Mouse (Mus musculus): ENCODE measurements around the gene Mdm2.
"Not testable (repeated sequence)": the region's sequence is repeated elsewhere in the genome, so short reads cannot be mapped to it uniquely, and the experiment has no call there.

The Mdm2 gene

DNA sequence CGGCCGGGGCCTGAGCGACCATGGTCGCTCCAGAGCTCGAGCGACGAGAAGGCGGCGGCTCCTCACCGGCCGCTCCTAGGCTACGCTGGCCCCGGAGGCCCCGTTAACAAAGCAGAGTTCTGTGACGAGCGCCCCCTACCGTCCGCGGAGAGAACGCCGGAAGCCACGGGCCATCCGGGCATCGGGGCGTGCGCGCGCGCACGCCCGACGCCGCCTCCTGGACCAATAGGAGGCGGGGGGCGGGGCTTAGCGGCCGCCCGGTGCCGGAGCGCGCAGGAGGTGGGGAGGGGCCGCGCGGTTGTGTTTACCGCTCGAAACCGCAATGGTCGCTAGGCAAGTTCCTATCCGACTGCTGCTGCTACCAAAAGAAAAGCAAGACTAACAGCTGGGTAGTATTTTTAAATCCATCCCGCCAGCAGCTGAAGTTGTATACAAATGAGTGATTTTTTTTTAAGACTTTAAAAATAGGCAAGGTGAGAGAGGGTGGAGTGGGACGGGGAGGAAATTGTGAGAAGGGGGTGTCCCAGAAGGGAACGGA is at the start of gene Mdm2:
TSS of gene Mdm2 (minus strand) at position 155 of the 538 bp plus-strand sequence.
- DNase-seq (ENCODE audit: low spot score in 2 of 2): peak; percentile 95

DNA sequence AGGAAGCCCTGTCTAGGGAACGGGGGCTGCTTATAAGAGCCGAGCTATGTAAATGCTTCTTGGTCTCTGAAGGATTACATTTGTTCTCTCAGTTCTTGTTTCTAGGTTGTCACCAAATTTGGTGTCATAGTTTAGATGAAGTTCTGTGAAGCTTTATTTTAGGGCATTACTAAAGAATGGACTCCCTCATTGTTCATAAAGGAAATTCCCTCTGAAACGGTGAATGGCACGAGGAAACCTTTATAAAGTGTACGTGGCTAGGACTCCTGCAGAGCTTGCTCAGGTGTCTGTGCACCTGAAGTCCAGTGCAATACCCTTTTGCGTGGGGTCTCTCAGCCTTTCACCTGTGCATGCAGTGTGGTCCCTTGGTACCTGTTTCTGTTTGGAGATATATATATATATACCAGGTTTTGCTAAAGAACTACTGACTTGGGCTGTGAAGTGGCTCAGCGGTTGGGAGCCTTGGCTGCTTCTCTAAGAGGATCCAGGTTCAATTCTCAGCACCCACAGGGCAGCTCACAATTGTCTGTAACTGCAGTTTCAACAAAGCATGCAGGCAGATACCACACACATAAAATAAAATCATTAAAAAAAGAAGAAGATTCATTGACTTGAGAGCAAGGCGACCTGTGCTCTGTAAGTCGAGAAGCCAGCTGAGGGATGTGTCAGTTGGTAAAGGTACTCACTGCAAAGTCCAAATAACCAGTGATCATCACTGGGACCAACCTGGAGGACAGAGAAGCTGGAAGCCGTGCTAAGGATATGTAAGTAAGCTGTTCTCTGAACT is 49.5 kb upstream of the Mdm2 start:
- no peak for DNase-seq (ENCODE audit: low spot score in 2 of 2)

DNA sequence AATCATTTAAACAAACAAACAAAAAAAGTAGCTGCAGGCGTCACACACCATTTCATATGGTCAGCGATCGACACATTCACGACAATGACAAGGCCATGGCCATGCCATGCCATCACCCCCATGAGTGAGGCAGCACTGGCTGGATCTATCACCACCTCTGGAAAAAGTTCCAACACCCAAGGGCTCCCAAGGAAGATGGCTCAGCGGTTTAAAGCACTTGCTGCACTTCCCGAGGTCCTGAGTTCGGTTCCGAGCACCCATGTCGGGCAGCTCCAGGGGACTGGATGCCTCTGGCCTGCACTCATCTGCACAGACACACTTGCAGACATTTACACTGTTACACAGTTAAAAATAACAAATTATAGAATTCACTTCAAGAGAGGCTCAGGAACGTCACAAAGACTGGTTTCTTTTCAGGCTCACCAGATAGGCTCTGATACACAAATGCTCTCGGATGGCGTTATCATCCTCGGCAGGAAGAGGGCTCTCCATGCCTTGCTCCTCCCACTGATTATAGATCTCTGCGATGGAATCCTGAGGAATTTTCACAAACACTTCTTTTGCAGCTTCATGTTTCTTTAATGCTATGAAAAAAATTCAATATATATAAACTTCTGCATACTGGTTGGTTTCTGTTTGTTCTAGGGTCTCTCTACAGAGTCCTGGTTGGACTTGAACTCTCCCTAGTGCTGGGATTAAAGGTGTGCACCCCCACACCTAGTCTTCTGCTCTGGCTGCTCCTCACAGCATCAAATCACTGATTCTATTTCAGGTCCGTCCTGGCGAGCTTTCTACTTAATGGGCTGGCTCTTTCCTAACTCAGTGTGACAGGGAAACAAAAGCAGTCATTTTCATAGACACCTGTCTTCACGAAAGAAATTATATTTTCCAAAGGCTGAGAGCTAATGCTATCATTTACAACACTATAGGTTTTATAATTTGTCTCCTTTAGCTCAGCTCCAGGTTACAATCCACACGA is 48.5 kb upstream of the Mdm2 start:
- DNase-seq (ENCODE audit: low spot score in 2 of 2): no peak

DNA sequence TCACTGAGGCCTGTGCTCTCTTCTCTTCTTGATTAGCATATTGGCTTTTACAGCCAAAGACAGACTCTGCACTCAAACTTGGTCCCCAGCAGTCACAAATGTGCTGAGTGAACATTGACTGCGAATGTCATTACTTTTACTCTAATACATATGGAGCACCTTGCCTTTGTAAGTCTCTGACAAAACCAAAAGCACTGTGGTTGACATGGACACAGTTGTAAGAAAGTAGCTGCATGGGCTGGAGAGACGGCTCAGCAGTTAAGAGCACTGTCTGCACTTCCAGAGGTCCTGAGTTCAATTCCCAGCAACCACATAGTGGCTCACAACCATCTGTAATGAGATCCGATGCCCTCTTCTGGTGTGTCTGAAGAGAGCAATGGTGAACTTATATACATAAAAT is 47.8 kb upstream of the Mdm2 start:
- not testable (repeated sequence) for DNase-seq (ENCODE audit: low spot score in 2 of 2)

DNA sequence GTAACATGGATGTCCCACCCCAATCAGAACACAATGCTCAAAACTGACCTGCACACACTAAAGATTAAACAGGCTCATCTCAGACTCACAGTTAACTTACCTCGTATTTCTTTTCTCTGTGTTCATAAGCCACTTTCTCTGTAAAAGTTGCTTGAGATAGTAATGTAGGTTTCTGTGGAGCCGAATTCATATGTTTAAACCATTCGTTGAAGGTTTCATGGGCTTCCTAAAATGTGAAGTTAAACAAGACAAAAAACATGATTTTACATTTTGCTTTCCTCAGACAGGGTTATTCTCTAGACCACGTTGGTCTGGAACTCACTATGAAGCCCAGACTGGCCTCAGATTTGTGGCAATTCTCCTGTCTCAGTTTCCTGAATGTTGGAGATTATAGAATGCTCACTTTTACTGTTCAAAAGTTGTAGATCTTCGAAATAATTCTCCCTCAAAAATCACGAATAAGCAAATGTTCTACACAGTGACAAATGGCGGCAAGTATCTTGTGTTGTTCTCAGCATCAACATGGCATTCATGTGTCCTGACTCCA is 47.3 kb upstream of the Mdm2 start:
- DNase-seq (ENCODE audit: low spot score in 2 of 2): no peak

DNA sequence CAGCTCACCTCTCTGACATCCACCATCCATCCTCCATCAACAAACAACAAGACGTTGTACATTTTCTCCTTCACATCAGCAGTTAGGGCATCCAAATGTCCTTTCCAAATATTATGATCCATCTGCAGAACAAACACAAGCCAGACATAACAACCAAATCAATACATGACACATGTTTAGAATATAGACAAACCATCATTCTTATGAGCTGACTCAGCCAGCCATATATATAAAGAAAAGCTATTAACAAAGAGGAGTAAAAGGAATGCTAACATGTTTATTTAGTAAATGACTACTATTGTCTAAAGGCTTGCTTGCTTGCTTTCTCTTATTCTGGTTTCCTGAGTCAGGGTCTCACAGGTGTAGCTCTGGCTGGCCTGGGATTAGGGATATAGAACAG is 46.7 kb upstream of the Mdm2 start:
- DNase-seq (ENCODE audit: low spot score in 2 of 2): no peak

DNA sequence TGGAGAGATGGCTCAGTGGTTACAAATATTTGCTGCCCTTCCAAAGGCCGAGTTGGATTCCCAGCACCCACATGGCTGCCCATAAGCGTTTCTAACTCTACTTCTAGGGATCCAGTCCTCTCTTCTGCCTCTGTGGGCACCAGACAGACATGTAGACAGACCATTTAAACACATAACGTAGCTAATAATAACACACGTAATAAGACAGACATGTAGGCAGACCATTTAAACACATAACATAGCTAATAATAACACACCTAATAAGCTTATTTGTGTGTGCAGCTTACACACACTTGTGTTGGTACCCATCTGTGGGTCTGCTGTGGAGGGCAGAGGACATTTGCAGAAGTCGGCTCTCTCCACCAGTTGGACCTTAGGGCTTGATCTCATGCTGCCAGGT is 46.2 kb upstream of the Mdm2 start:
- DNase-seq (ENCODE audit: low spot score in 2 of 2): no peak

DNA sequence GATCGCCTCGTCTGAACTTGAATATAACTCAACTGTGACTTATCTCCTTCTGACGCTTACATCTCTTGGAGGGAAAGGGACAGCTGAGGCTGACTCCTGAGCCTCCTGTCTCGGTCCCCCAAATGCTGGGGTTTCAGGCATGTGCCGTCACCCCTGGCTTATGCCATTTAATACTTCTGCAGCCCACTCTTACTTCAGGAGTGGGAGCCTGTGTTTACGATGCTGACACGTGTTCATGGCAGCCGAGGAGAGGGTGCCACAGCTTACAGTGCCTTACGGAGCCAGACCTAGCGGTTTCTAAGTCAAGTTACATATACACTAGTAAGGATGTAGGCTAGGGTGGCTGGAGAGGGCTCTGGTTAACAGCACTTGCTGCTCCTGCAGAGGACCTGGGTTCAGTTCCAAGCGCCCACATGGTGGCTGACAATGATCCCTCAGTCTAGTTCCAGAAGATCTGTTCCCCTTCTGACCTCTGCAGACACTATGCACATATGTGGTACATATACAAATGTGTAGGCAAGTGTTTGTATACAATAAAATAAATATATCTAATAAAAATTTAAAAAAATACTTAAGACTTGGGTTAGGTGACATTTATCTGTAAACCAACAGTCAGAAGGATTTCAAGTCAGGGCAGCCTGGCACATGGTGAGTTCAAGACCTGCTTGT is 45.4 kb upstream of the Mdm2 start:
- DNase-seq (ENCODE audit: low spot score in 2 of 2): no peak

DNA sequence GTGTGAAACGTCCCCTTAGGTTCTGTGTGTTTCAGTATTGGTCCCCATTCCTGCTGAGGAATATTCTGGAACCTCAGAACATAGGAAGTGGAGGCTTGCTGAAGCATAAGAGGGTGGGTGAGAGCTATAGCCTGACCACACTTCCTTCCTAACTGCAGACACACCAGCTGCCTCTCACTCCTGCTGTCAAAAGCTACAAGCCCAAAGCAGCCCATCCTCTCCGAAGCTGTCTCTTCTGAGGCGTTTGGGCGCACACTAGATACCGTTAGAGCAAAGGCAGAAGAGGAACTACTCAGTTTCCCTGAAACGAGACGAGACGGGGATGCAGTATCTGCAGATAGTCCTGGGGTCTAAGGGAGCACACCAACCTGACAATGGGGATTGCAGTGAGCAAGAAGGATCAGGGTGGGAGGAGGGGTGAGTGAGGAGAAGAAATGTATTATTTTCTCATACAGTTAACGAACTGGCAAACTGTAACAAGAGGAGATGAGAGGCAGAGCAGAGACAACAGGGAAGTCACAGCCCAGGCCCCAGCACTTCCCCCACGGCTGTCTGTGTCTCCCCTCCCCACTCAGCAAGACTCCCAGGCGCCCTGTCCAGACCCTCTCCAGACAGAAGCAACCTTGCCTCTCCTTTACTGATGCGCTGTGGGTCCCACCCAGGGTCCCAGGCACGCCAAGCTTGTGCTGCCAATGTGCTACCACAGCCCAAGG is 44.7 kb upstream of the Mdm2 start:
- no peak for DNase-seq (ENCODE audit: low spot score in 2 of 2)

DNA sequence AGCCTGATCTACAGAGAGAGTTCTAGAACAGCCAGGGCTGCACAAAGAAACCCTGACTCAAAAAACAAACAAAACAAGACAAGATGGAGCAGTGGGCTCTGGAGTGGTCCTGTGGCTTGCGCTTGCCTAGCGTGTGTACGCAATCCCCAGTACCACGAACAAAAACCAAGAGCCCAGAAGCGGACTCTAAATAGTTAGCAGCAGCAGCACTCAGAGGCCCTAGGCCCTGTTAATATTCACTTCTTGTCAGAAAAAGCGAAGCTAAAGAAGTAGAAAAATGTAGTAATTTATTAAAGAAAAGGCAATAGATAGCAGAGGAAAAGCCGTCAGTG is 44.0 kb upstream of the Mdm2 start:
- no peak for DNase-seq (ENCODE audit: low spot score in 2 of 2)

DNA sequence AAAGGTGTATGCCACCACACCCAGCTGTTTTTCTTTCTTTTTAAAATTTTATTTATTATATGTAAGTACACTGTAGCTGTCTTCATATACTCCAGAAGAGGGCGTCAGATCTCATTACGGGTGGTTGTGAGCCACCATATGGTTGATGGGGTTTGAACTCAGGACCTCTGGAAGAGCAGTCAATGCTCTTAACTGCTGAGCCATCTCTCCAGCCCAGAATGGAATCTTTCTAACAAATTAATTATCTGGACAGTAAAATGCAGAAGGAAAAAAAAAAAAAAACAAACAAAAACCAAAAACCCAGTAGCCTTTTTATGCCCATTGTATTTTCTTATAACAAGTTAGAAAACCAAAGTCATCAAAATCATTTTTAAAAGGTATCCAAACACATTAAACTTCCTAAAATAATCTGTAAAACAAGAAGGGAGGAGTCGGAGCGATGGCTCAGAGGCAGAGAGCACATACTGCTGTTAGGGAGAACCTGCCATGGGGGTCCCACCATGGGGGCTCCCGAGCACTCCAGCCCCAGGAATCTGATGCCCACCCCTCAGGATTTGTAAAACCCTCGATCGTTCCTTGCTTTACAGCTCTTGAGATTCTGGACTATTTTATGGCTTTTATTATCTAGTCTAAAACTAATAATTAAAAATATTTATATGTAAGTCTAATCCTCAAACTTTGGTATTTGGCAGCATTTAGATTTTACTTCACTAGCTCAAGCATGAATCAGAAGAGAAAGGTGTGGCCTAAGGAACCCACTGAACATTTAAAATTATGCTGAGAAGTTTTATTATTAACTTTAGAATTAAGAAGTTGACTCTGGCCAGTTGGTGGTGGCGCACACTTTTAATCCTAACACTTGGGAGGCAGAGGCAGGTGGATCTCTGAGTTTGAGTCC is 43.4 kb upstream of the Mdm2 start:
- DNase-seq (ENCODE audit: low spot score in 2 of 2): no peak

DNA sequence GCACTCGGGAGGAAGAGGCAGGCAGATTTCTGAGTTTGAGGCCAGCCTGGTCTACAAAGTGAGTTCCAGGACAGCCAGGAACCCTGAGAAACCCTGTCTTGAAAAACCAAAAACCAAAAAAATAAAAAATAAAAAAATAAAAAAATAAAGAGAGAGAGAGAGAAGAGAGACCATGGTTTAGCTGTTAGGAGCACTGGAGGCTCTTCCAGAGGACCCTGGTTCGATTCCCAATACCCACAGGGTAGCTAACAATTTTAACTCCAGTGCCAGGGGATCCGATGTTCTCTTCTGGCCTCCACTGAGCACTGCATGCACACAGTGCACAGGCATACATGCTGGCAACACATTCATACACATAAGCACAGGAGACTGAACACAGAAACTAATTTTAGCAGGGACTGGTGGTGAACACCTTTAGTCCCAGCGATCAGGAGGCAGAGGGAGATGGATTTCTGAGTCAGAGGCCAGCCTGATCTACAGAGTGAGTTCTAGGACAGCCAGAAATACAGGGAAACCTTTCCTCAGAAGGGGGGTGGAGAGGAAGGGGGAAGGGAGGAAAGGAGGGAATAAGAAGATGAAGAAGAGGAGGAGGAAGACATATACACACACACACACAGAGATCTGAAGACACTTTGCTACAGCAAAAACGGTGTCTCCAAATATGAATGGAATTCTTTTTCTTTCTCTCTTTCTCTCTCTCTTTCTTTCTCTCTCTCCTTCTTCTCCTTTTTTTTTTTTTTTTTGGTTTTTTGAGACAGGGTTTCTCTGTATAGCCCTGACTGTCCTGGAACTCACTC is 42.5 kb upstream of the Mdm2 start:
- DNase-seq (ENCODE audit: low spot score in 2 of 2): no peak

DNA sequence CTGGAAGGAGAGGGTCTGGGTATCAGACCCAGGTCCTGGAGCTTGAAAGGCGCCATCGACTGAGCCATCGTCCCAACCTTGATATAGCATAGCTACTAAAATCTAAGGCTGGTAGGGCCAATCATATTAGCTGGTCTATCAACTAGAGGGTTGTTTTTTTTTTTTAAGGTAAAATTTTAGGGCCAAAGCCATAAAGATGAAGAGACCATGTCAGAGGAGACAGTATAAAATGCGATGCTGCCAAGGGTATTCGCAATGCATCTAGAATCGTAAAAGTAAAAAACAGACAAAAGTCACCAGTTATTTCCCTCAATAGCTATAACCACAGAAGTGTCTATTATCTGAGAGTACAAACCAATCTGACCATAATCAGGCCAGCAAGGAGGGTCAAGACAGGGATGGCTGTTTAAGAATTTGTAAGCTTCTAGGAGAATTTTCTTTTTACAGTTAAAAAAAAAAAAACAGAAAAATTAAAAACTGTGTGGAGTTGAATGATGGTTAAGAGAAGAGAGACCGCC is 41.8 kb upstream of the Mdm2 start:
- no peak for DNase-seq (ENCODE audit: low spot score in 2 of 2)

DNA sequence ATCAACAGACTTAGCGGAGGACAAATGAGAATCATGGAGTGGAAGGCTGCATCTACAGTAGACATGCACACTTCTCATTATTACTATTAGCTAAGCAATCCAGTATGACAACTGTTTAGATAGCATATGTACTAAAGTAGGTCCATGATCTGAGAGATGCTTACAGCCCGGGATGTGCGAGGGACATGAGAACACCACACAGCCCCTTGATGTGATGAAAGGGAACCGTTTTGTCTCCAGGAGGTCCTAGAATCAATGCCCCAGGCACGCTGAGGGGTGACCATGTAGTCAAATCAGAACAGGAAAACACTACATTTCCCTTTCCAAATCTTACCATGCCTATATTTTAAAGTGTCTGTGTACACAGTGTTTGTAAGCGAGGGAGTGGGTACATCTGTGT is 41.2 kb upstream of the Mdm2 start:
- no peak for DNase-seq (ENCODE audit: low spot score in 2 of 2)

DNA sequence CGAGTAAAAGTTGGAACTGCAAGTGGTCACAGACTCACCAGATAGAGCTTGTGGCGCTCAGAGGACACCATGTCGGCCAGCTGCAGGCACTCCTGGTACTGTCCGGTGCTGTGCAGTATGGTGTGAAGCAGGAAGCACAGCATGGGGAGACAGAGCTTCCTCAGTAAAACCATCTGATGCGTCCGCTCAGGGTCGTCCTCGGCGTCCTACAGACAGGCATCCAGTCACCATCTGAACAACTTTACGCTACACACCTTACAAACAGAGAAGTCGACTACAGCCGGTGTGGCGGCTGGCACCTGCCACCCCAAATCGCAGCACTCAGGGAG is 40.7 kb upstream of the Mdm2 start:
- DNase-seq (ENCODE audit: low spot score in 2 of 2): no peak

DNA sequence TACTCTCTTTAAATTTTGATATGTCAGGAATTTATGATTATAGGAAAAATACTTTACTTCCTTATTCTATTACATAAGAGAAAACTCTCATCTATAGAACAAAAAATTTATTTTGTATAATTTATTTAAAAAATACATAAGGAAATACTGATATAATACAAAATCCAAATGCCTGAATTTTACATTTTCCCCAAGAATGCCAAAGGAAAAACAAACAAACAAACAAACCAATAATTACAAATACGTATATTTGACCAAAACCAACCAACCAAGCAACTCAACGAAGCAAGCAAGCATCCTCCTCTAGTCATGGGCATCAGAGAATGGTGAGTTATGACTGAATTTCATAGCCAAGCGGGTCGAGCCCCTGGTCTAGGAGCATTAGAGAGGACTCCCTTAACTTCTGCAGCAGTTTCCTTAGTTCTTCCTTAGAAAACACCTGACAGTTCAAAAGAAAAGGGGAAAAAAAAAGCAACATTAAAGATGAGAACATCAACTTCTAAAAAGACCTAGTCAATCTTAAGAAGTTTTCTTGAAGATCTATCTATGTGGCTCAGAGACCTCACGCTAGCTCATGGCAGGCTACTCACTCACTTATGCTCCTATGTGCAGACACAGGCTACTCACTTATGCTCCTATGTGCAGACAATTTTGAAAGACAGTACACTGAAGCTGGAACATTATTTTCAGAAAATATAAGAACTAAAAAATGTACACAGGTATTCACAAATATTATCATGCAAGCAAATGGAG is 40.1 kb upstream of the Mdm2 start:
- no peak for DNase-seq (ENCODE audit: low spot score in 2 of 2)

DNA sequence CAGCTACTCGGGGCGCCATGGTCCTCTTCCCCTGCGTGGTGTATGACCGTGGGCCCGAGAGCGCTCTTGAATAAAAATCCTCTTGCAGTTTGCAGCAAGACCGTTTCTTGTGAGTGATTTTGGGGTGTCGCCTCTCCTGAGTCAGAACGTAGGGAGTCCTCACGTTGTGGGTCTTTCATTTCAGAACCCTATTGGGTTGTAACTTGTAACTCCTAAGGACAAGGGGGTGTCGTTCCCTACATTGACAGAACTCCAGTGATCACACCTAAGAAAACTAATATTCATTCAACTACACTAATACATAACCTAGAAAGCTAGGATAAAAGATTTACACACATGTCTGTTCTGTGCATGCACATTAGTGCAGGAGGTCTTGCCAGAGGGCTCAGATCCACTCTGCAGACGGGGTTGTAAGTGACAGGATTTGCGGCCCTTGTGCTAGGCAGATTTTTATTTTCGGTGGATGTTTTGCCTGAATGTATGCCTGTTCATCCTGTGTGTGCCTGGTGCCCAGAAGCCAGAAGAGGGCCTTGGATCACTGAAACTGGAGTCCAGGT is 39.3 kb upstream of the Mdm2 start:
- no peak for DNase-seq (ENCODE audit: low spot score in 2 of 2)

DNA sequence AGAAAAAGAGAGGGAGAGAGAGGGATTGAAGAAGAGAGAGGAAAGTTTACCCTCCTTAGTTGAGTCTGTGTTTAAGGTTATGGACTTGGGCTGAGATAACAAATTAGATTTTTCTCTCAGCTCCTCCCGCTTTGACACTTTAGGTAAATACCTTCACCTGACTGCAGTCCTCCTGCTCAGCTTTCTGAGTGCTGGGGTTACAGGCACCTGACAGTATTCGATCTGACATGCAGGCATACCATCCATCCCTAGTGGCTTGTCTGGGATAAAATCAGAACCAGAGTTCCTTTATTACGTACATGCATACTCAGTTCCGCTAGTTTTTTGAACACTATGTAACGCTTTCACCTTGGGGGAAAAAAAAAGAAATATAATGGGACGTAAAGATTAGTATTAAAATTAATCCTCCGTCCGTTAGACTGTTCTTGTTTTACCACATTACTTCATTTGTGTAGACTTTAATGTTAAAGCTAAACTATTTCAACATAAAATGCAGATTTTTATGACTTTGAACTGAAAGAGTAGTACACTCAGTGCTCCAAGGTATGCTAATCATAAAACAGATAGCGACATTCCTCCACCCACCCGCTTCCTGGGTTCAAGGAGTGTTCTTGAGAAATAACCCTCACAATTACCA is 38.6 kb upstream of the Mdm2 start:
- no peak for DNase-seq (ENCODE audit: low spot score in 2 of 2)
